Mouse (Mus musculus): ENCODE data around the gene Acot4. TPM values are rescaled to one million over a fixed set of nuclear protein-coding genes. Genes with fewer than 3 reads are reported as not detected.
"Not testable (repeated sequence)": the region's sequence is repeated elsewhere in the genome, so short reads cannot be mapped to it uniquely, and the experiment has no call there.

Acot4 gene
- total RNA-seq, 2 experiments from 2014 or later, result 2.4 to 3.7 TPM

GRCm38 (mm10) chr12:84067752-84068151 lies 29.6 kb downstream of the Acot4 start:
- intact Hi-C loops (cut with DNase I), result no loop called here
- no peak for DNase-seq (ENCODE audit: low spot score in 2 of 2)

- intact Hi-C loops (cut with DNase I), result no loop called here
These were observed 30.1 kb downstream of the Acot4 start for GRCm38 (mm10) chr12:84068296-84068695.

GRCm38 (mm10) chr12:84068986-84069385 lies 30.8 kb downstream of the Acot4 start, which contains the start of gene Acot5:
TSS of gene Acot5 (plus strand) at chr12:84069325.
- no peak for DNase-seq (ENCODE audit: low spot score in 2 of 2)
- intact Hi-C loops (cut with DNase I), result no loop called here

More at GRCm38 (mm10) chr12:84068296-84068695, 30.1 kb downstream of the Acot4 start:
- no peak for DNase-seq (ENCODE audit: low spot score in 2 of 2)

GRCm38 (mm10) chr12:84069582-84069981 lies 31.4 kb downstream of the Acot4 start:
- intact Hi-C loops (cut with DNase I), result not testable (repeated sequence)
- peak; percentile 43 to 50 for DNase-seq (ENCODE audit: low spot score in 2 of 2)

GRCm38 (mm10) chr12:84071696-84072095 lies 33.5 kb downstream of the Acot4 start:
- intact Hi-C loops (cut with DNase I), result no loop called here
- peak; percentile 45 to 86 for DNase-seq (ENCODE audit: low spot score in 2 of 2)

GRCm38 (mm10) chr12:84077371-84077990 lies 39.3 kb downstream of the Acot4 start:
- no peak for DNase-seq (ENCODE audit: low spot score in 2 of 2)
- intact Hi-C loops (cut with DNase I), result no loop called here

GRCm38 (mm10) chr12:84083842-84084241 lies 45.7 kb downstream of the Acot4 start:
- intact Hi-C loops (cut with DNase I), result no loop called here
- no peak for DNase-seq (ENCODE audit: low spot score in 2 of 2)

GRCm38 (mm10) chr12:84084581-84084980 lies 46.4 kb downstream of the Acot4 start:
- no peak for DNase-seq (ENCODE audit: low spot score in 2 of 2)
- intact Hi-C loops (cut with DNase I), result no loop called here

GRCm38 (mm10) chr12:84094666-84095065 lies 56.5 kb downstream of the Acot4 start:
- intact Hi-C loops (cut with DNase I); DNase-seq (ENCODE audit: low spot score in 2 of 2): not testable (repeated sequence)

Other genes starting within 250 kb of the Acot4 start
- gene Numb, start 116.4 kb upstream of the Acot4 start, total RNA-seq (2021), result 10 to 100 TPM; 68.3 to 74.5 TPM
- 10 to 100 TPM; 16.6 to 19.0 TPM for gene Riox1, start 87.8 kb upstream of the Acot4 start, total RNA-seq (2021)
- gene Heatr4, start 53.5 kb upstream of the Acot4 start, total RNA-seq (2021), result not detected
- gene Acot2, start 50.5 kb upstream of the Acot4 start, total RNA-seq (2021), result 10 to 100 TPM in 1 of 2 experiments, 1 to 10 TPM in 1; 9.5 to 12.5 TPM
- gene Acot1, start 28.9 kb upstream of the Acot4 start, total RNA-seq (2021), result 10 to 100 TPM; 10.3 to 13.8 TPM
- gene Gm49366, start 556 bp downstream of the Acot4 start, total RNA-seq (2021), result not detected
- 1 to 10 TPM; 1.5 to 3.0 TPM for gene Acot3, start 13.8 kb downstream of the Acot4 start, total RNA-seq (2021)
- 1 to 10 TPM; 5.1 to 7.0 TPM for gene Acot5, start 30.9 kb downstream of the Acot4 start, total RNA-seq (2021)
- gene Acot6, start 62.3 kb downstream of the Acot4 start, total RNA-seq (2021), result 1 to 10 TPM; 3.7 to 3.9 TPM
- gene Dnal1, start 76.0 kb downstream of the Acot4 start, total RNA-seq (2021), result 100 to 1,000 TPM; 104 to 108 TPM
- 1 to 10 TPM; 4.9 to 5.2 TPM for gene Pnma1, start 110.1 kb downstream of the Acot4 start, total RNA-seq (2021)
- 10 to 100 TPM; 15.0 to 15.7 TPM for gene Elmsan1, start 180.5 kb downstream of the Acot4 start, total RNA-seq (2021)
- 10 to 100 TPM; 28.3 to 39.1 TPM for gene Ptgr2, start 246.9 kb downstream of the Acot4 start, total RNA-seq (2021)

Measured in left cerebral cortex, postnatal 25 days (tissue).